Mouse (Mus musculus) gonadal fat pad, adult 2 months (tissue): ENCODE results near the gene Mrm3. TPM values are rescaled to one million over a fixed set of nuclear protein-coding genes. Genes with fewer than 3 reads are reported as not detected.
"Not testable (repeated sequence)": the region's sequence is repeated elsewhere in the genome, so short reads cannot be mapped to it uniquely, and the experiment has no call there.

Experiments used
- DNase-seq: peaks from one replicate; pipeline ENCODE4 v3.0.0-alpha.2; 2012; ENCODE audit warnings: low read depth
- polyA plus RNA-seq: library from polyadenylated mRNA; depleted of rRNA; stranded (reverse); fragments of >200 nt; gene quantifications from 2 replicates; pipeline ENCODE4 v1.2.3, GENCODE M21; 2012; rRNA removed

Mrm3 gene
- polyA plus RNA-seq = 3.9 and 6.4 TPM in 2 replicates

- no peak for DNase-seq
Measured at GRCm38 (mm10) chr11:76242901-76243810, at the start of gene Mrm3, which contains the start of gene Glod4. Gene Mrm3, plus strand, starts transcription at chr11:76243715. Gene Glod4, minus strand, starts transcription at chr11:76243725.

- no peak for DNase-seq
Measured at GRCm38 (mm10) chr11:76196275-76196976, 47.1 kb upstream of the Mrm3 start.

GRCm38 (mm10) chr11:76196977-76197469 lies 46.5 kb upstream of the Mrm3 start:
- DNase-seq = no peak

GRCm38 (mm10) chr11:76201761-76202674 lies 41.5 kb upstream of the Mrm3 start:
- DNase-seq = no peak

GRCm38 (mm10) chr11:76206793-76207192 lies 36.7 kb upstream of the Mrm3 start:
- no peak for DNase-seq

GRCm38 (mm10) chr11:76210228-76210985 lies 33.1 kb upstream of the Mrm3 start:
- DNase-seq = no peak

GRCm38 (mm10) chr11:76211595-76211994 lies 31.9 kb upstream of the Mrm3 start:
- DNase-seq = not testable (repeated sequence)

- no peak for DNase-seq
Measured at GRCm38 (mm10) chr11:76213841-76214240, 29.7 kb upstream of the Mrm3 start.

GRCm38 (mm10) chr11:76215011-76215410 lies 28.5 kb upstream of the Mrm3 start:
- no peak for DNase-seq

- no peak for DNase-seq
Measured at GRCm38 (mm10) chr11:76216049-76216540, 27.4 kb upstream of the Mrm3 start.

- DNase-seq = peak; percentile 100
Measured at GRCm38 (mm10) chr11:76216681-76217389, 26.7 kb upstream of the Mrm3 start.

- DNase-seq = peak; percentile 61
Measured at GRCm38 (mm10) chr11:76217390-76217800, 26.1 kb upstream of the Mrm3 start, which contains the start of the genes Dbil5 and Gemin4. Gene Dbil5, plus strand, starts transcription at chr11:76217608. Gene Gemin4, minus strand, starts transcription at chr11:76217664.

GRCm38 (mm10) chr11:76224631-76225030 lies 18.9 kb upstream of the Mrm3 start:
- DNase-seq = no peak

GRCm38 (mm10) chr11:76225051-76225450 lies 18.5 kb upstream of the Mrm3 start:
- no peak for DNase-seq

GRCm38 (mm10) chr11:76236136-76236535 lies 7.4 kb upstream of the Mrm3 start:
- DNase-seq = no peak

GRCm38 (mm10) chr11:76239750-76240149 lies 3.8 kb upstream of the Mrm3 start:
- DNase-seq = no peak

- DNase-seq = no peak
Measured at GRCm38 (mm10) chr11:76243811-76244546, 464 bp downstream of the Mrm3 start.

- DNase-seq = no peak
Measured at GRCm38 (mm10) chr11:76246439-76246838, 2.9 kb downstream of the Mrm3 start.

GRCm38 (mm10) chr11:76247239-76247638 lies 3.7 kb downstream of the Mrm3 start:
- DNase-seq = no peak
